Mouse (Mus musculus): ENCODE results near the gene Ccdc6.

DNA sequence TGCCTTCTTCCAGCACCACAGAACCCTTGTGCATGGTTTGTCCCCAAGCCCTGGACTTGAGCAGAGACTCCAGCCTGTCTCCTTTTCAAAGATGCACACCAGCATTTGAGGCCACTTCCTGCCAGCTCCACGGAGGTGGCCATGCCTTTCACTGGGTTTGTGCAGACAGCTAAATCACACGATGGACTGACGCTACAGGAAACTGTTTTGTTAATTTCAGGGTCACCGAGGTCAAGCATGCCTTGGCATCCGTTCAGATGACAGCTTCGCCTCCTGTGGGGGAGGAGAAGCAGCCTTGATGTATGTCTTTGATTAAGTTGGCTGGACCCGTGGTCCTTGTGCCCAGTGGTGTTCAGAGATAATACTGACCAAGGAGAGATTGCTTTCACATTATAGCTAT, 52.2 kb downstream of the Ccdc6 start:
- TF ChIP-seq CTCF (IDR thresholded peaks at IDR 0.05; ENCODE audit: low read depth, low read length) (no peak), POLR2A (IDR thresholded peaks at IDR 0.05; ENCODE audit: insufficient read depth, low read length) (no peak), EP300 (IDR thresholded peaks at IDR 0.05; ENCODE audit: insufficient read depth, low read depth, low read length) (no peak)
